ENCODE assay signal across 8 mouse cellular contexts in the genomic region with DNA sequence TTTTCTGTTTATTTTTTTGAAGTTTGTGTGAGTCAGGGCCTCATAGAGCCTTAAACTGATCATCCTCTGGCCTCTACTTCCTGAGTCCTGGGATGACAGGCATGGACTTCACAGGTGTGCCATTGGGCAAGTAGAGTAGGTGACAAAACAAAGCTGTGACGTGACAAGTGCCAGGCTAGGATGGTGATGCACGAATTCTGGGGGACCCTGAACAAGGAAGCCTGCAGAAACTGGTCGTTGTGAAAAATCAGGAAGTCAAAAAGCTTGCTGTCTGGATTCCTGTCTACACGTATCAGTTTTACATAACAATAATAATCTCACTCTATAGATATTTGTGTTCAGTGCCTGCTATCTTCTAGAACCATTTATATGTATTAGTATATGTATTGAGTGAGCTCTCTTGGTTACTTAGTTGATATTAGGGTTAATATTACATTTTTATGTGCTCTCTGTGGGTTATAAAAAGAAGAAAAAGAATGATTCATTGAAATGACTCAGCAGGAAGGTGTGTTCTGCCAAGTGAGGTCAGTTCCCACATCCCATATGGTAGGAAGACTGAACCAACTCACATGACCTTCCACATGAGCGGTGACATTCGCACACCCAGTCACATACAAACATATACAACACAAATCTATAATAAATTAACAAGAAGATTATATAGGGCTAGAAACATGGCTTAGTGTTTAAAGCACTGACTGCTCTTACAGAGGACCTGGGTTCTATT. TPM values are rescaled to one million over a fixed set of nuclear protein-coding genes. Genes with fewer than 3 reads are reported as not detected.
DNase-seq lines count a peak whose midpoint lies in the region; ATAC-seq and TF ChIP-seq lines count a peak whose summit lies in the region.

No protein-coding gene starts in this region.

- H3K9ac ChIP-seq in heart, embryonic 14.5 days (ENCODE audit: low read length) = no peak overlapping the region

- TF ChIP-seq POLR2A in thymus, adult 2 months (IDR thresholded peaks at IDR 0.05; ENCODE audit: control insufficient read depth, extremely low read depth, insufficient read depth, low read length, poor library complexity) = no peak

- no peak for ATAC-seq in heart, embryonic 14.5 days (ENCODE audit: insufficient number of reproducible peaks, insufficient read depth, low FRiP score, low read depth)

- H3K9me3 ChIP-seq in heart, embryonic 14.5 days (ENCODE audit: control insufficient read depth, low read length) = no peaks in the 10 kb centered on the region
- no peaks in the 10 kb centered on the region for H3K9me3 ChIP-seq in hindbrain, embryonic 10.5 days

- DNase-seq in gastrocnemius, adult 2 months = no peak
- no peak for DNase-seq in gastrocnemius, postnatal 14 days
- no peak for DNase-seq in thymus, adult 2 months
- DNase-seq in thymus, postnatal 36 days = no peak
- no peak for DNase-seq in hindbrain, embryonic 10.5 days (ENCODE audit: low spot score)
- DNase-seq in thymus, postnatal 10 days (ENCODE audit: low spot score in 2 of 2) = no peak
- no peak for DNase-seq in gastrocnemius, postnatal 10 days

- 47% methylated on average over 6 of the region's 6 CpGs for WGBS in thymus, adult 2 months
- 56% methylated on average over 6 of the region's 6 CpGs for WGBS in heart, embryonic 14.5 days
- WGBS in hindbrain, embryonic 10.5 days = 88% methylated on average over 6 of the region's 6 CpGs

- H3K27ac ChIP-seq in gastrocnemius, adult 2 months = peak overlapping the region; percentile 76
- H3K27ac ChIP-seq in thymus, adult 2 months (ENCODE audit: control insufficient read depth, insufficient read depth, low read length) = peak overlapping the region; percentile 23; the same call in 1 of the 2 replicates
- H3K27ac ChIP-seq in heart, embryonic 14.5 days (replicated peaks in 1 of 2; ENCODE audit: control insufficient read depth in 1 of 2, insufficient read depth in 1 of 2, low read depth in 2 of 2, low read length in 2 of 2) = peak overlapping the region; percentile 75 to 78
- H3K27ac ChIP-seq in hindbrain, embryonic 10.5 days = no peak overlapping the region

- 0 out of 2 replicates have a peak overlapping the region, but pooled peaks have one; percentile 15 for H3K4me2 ChIP-seq in heart, embryonic 14.5 days (ENCODE audit: low read length)

- H3K4me1 ChIP-seq in thymus, adult 2 months (replicated peaks; ENCODE audit: control insufficient read depth, insufficient read depth, low read length) = peaks cover 7% of the 10 kb centered on the region; the same call in 1 of the 2 replicates
- H3K4me1 ChIP-seq in heart, embryonic 14.5 days (ENCODE audit: control insufficient read depth in 2 of 2, insufficient read depth in 2 of 2, low read length in 2 of 2) = peaks cover 2 to 9% of the 10 kb centered on the region in 2 experiments; a peak in 3 of 4 replicates
- H3K4me1 ChIP-seq in hindbrain, embryonic 10.5 days (replicated peaks) = no peaks in the 10 kb centered on the region

- H3K36me3 ChIP-seq in thymus, adult 2 months (ENCODE audit: control insufficient read depth, insufficient read depth, low read length) = no peaks in the 10 kb centered on the region
- H3K36me3 ChIP-seq in heart, embryonic 14.5 days (ENCODE audit: control insufficient read depth, insufficient read depth, low read length) = no peaks in the 10 kb centered on the region
- no peaks in the 10 kb centered on the region for H3K36me3 ChIP-seq in hindbrain, embryonic 10.5 days

- no peak for TF ChIP-seq CTCF in gastrocnemius, adult 2 months (IDR thresholded peaks at IDR 0.05)
- no peak for TF ChIP-seq CTCF in thymus, adult 2 months (IDR thresholded peaks at IDR 0.05; ENCODE audit: borderline replicate concordance, control insufficient read depth, extremely low read depth, insufficient read depth, low read length, poor library complexity)

- intact Hi-C loops in gastrocnemius, adult 2 months (cut with DNase I) = no loop called here
- intact Hi-C loops in gastrocnemius, postnatal 14 days (cut with DNase I; ENCODE audit: low total_unique reads) = no loop called here

- no peaks in the 10 kb centered on the region for H3K27me3 ChIP-seq in thymus, adult 2 months (ENCODE audit: control insufficient read depth, insufficient read depth, low read length)
- H3K27me3 ChIP-seq in heart, embryonic 14.5 days (ENCODE audit: control insufficient read depth, insufficient read depth, low read length) = no peaks in the 10 kb centered on the region
- no peaks in the 10 kb centered on the region for H3K27me3 ChIP-seq in hindbrain, embryonic 10.5 days (ENCODE audit: insufficient read depth, poor library complexity, severe bottlenecking)

- 0 out of 2 replicates have a peak overlapping the region, but pooled peaks have one; percentile 2 for H3K4me3 ChIP-seq in gastrocnemius, adult 2 months
- no peak overlapping the region for H3K4me3 ChIP-seq in thymus, adult 2 months (ENCODE audit: control insufficient read depth, insufficient read depth, low read length)
- H3K4me3 ChIP-seq in heart, embryonic 14.5 days (ENCODE audit: control insufficient read depth in 1 of 2, insufficient read depth in 1 of 2, low read depth in 1 of 2, low read length in 2 of 2) = no peak overlapping the region
- H3K4me3 ChIP-seq in hindbrain, embryonic 10.5 days = no peak overlapping the region

RNA-seq across cellular contexts. Expression of a gene that starts 37.2 kb away (rescaled TPM):
- total RNA-seq in gastrocnemius, adult 2 months (2021) = 1 to 10 TPM; 3.5 to 5.1 TPM
- total RNA-seq in gastrocnemius, postnatal 14 days (2021) = 10 to 100 TPM; 11.0 to 13.9 TPM
- polyA plus RNA-seq in thymus, adult 2 months (2012; rRNA removed) = 4.5 and 4.6 TPM in 2 replicates
- polyA plus RNA-seq in heart, embryonic 14.5 days (2014; fragmentation: Nextera tagmentation; extraction: Ambion mirVana) = 15.0 and 15.4 TPM in 2 replicates
- polyA plus RNA-seq in hindbrain, embryonic 10.5 days (2016; fragmentation: Nextera tagmentation; extraction: Ambion mirVana) = 9.2 and 9.7 TPM in 2 replicates
- 10 to 100 TPM; 18.5 to 22.0 TPM for total RNA-seq in gastrocnemius, postnatal 10 days (2021)

RNA-seq across cellular contexts. Expression of a gene that starts 58.3 kb away (rescaled TPM):
- total RNA-seq in gastrocnemius, adult 2 months (2021) = 10 to 100 TPM; 65.2 to 67.8 TPM
- 10 to 100 TPM; 50.6 to 51.1 TPM for total RNA-seq in gastrocnemius, postnatal 14 days (2021)
- polyA plus RNA-seq in thymus, adult 2 months (2012; rRNA removed) = 31.2 and 31.6 TPM in 2 replicates
- 53.6 and 55.9 TPM in 2 replicates for polyA plus RNA-seq in heart, embryonic 14.5 days (2014; fragmentation: Nextera tagmentation; extraction: Ambion mirVana)
- polyA plus RNA-seq in hindbrain, embryonic 10.5 days (2016; fragmentation: Nextera tagmentation; extraction: Ambion mirVana) = 73.0 and 85.7 TPM in 2 replicates
- total RNA-seq in gastrocnemius, postnatal 10 days (2021) = 10 to 100 TPM; 48.1 to 50.4 TPM
